Mouse (Mus musculus) layer of hippocampus, adult 11-12 months (tissue): ENCODE measurements around the gene Prom2.
A peak's percentile ranks its signal among the peaks of the same experiment; 100 is the strongest.

ENCODE experiments used
- DNase-seq: peaks from one replicate; pipeline ENCODE4 v3.0.0; 2022; ENCODE audit warnings: low spot score

The Prom2 gene

DNA sequence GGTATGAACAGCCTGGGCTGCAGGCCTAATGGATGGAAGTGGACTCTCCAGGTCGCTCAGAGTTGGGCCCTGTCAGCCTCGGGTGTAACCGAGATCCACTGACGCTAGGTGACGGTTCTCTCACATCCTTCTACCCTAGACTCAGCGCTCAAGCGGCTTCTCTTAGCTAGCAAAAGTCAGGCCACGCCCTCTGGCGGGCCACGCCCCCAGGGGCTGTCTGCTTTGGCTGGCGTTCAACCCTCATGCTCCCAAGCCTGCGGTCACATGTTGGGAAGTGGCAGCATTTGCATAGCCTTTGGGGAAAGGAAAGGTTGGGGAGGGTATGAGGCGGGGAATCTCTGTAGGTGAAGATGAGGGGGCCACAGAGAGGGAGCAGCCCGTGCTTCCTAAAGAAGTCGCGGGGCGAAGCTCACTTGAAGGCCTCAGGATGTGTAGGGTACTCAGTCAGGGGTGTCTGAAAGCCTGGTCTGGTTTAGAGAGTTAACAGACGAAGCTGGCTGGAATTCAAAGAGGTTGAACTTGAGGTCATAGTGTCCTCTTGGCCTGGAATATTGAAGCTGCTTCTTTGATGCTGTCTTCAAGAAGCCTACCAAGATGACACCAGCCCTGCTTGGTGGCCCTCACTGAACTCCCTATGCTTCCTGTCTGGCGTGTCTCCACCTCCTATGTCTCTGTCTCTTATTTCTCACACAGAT lies 56.6 kb downstream of the Prom2 start:
- no peak for DNase-seq

DNA sequence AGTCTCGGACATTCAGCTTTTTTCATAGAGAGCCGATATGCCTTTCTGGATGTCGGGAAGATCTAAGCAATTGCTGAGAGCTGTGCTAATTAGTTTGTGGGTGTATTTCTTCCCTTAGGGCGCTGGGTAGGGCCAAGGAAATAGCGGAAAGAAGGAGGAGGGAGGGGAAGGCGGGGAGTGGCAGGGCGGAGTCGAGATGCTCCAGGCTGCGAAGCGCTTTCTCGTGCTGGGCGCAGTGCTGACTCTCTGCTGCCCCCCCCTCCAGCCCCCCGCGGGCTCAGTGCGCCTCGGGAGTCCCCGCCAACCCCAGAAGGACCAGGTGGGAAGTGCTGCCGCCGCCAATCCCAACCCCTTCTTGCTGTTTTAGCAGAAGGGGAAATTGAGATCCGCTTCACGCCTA lies 58.3 kb downstream of the Prom2 start:
- no peak for DNase-seq

DNA sequence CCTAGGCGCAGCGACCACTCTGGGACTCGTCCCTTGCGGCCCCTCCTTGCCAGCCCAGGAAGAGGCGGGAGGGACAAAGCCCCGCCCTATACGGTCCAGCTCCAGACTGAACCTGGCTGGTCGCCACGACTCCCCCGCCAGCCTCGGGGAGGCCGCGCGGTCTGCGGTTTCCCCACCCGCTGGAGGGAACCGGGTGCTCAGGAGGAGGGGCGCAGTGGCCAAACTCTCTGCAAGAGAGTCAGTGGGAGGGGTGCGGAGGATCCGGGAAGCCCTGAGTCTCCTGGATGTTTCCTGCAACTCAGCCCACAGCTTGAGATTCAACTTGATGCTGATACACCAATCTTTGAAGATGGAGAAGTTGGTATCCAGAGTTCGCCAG lies 58.7 kb downstream of the Prom2 start:
- no peak for DNase-seq

- no peak for DNase-seq
These were observed 59.3 kb downstream of the Prom2 start for GRCm38 (mm10) chr2:127481841-127482532.

DNA sequence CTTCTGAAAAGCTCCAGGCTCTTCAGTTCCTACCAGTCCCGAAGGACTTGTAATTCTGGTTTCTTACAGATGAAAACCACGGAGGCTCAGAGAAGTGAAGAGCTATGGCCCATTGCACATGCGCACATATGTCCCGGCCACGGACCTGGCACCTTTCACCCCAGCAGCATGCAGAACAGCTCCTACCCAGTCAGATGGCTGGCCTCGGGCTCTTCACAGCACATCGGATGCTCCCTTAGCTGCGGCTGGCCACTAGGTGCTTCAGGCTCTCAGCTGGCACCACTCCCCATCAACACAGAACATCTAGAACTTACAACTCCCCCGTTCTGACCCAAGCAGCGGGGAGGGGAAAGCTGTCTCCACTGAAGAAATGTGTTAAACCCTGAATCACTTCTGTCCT lies 61.5 kb downstream of the Prom2 start:
- DNase-seq = no peak

- DNase-seq = peak; percentile 29
These were observed 62.1 kb downstream of the Prom2 start for GRCm38 (mm10) chr2:127479210-127479609.
